ENCODE assay signal across 10 mouse cellular contexts in the genomic region with DNA sequence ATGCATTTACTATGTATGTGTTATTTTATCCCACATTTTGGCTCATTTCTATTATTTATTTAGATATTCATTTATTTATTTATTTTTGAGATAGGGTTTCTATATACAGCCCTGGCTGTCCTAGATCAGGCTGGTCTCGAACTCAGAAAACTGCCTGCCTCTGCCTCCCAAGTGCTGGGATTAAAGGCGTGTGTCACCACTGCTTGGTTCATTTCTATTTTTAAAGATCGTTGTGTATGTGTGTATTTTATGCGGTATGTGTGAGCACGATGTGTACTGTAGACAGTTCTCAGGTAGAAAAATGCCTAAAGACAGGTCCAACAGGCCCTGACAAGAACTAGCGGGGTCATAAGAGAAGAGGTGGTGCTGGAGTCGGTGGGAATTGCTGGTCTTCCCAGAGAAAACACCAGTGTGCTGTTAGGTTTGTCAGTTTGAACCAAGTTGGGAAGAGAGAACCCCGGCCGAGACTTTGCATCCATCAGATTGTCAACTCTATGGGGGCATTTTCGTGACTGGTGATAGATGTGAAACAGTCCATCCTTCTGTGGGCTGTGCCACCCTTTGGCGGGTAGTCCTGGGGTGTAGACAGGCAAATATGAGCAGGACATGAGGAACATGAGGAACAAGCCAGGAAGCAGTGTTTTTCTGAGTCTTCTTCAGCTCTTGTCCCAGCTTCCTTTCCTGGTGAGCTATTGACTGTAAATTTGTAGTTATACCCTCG. TPM values are rescaled to one million over a fixed set of nuclear protein-coding genes. Genes with fewer than 3 reads are reported as not detected.
DNase-seq lines count a peak whose midpoint lies in the region; ATAC-seq and TF ChIP-seq lines count a peak whose summit lies in the region.
"Had no signal": no experiment of that assay in that cellular context is flagged by ENCODE, and none has a peak within 500 bp of the region (broad histone marks: within the 10 kb centered on the region; RNA-seq: fewer than 3 reads in every experiment).

No protein-coding gene starts in this region.

- no peaks in the 10 kb centered on the region for H3K36me3 ChIP-seq in CH12.LX (replicated peaks in 1 of 2; ENCODE audit: control insufficient read depth in 1 of 2, insufficient read depth in 1 of 2, low read length in 1 of 2)
- H3K36me3 ChIP-seq in forebrain, embryonic 15.5 days = no peaks in the 10 kb centered on the region
- H3K36me3 ChIP-seq in liver, embryonic 14.5 days (replicated peaks; ENCODE audit: control insufficient read depth, insufficient read depth, low read depth) = no peaks in the 10 kb centered on the region

- dilution Hi-C loops in CH12.LX (cut with MboI; ENCODE audit: extremely low pct_ligation_motif_present, extremely low pct_unique_long_range_greater_than_20kb, low sequenced_read_pairs) = no loop called here

- 77% methylated on average over 12 of the region's 12 CpGs for WGBS in forebrain, embryonic 15.5 days
- WGBS in liver, embryonic 14.5 days (ENCODE audit: insufficient replicate concordance) = 58% methylated on average over 12 of the region's 12 CpGs

- peak overlapping the region; percentile 38; the same call in 1 of the 2 replicates for H3K27ac ChIP-seq in CH12.LX (ENCODE audit: insufficient read depth, low read depth)
- peak overlapping the region; percentile 36; the same call in 1 of the 2 replicates for H3K27ac ChIP-seq in forebrain, embryonic 15.5 days (replicated peaks)
- H3K27ac ChIP-seq in liver, embryonic 14.5 days = no peak overlapping the region

- H3K79me2 ChIP-seq in CH12.LX (replicated peaks; ENCODE audit: control insufficient read depth, extremely low read depth, insufficient read depth, poor library complexity, severe bottlenecking) = no peaks in the 10 kb centered on the region

- no peak; the same call in 1 of the 2 replicates for TF ChIP-seq EP300 in CH12.LX (IDR thresholded peaks at IDR 0.05; ENCODE audit: low read length)
- no peak for TF ChIP-seq EP300 in liver, embryonic 14.5 days (IDR thresholded peaks at IDR 0.05; ENCODE audit: low read depth)

- no peaks in the 10 kb centered on the region for H3K27me3 ChIP-seq in CH12.LX (replicated peaks)
- H3K27me3 ChIP-seq in forebrain, embryonic 15.5 days = no peaks in the 10 kb centered on the region
- H3K27me3 ChIP-seq in liver, embryonic 14.5 days (ENCODE audit: control insufficient read depth, insufficient read depth, low read length) = no peaks in the 10 kb centered on the region

- in situ Hi-C loops in CH12.LX (cut with MboI; ENCODE audit: low pct_ligation_motif_present, low pct_unique_long_range_greater_than_20kb, low sequenced_read_pairs) = loop anchor here (5.0 kb wide), 1 partner anchor 35 kb away; no protein-coding TSS in a partner anchor

- H3K4me2 ChIP-seq in CH12.LX (ENCODE audit: insufficient read depth, low read depth, poor library complexity, severe bottlenecking) = 0 out of 2 replicates have a peak overlapping the region, but pooled peaks have one; percentile 41
- H3K4me2 ChIP-seq in forebrain, embryonic 15.5 days (replicated peaks) = peak overlapping the region; percentile 56
- H3K4me2 ChIP-seq in liver, embryonic 14.5 days (ENCODE audit: low read depth) = peak overlapping the region; percentile 62

- peaks cover 16 to 47% of the 10 kb centered on the region in 2 experiments for H3K4me1 ChIP-seq in CH12.LX (ENCODE audit: control insufficient read depth in 1 of 2, insufficient read depth in 2 of 2)
- peaks cover 11% of the 10 kb centered on the region for H3K4me1 ChIP-seq in forebrain, embryonic 15.5 days
- H3K4me1 ChIP-seq in liver, embryonic 14.5 days (replicated peaks; ENCODE audit: control insufficient read depth in 2 of 2, insufficient read depth in 2 of 2, low read length in 1 of 2) = peaks cover 2 to 15% of the 10 kb centered on the region in 2 experiments; a peak in 2 of 4 replicates

- H3K9ac ChIP-seq in CH12.LX (ENCODE audit: insufficient read depth, low read depth) = 0 out of 2 replicates have a peak overlapping the region, but pooled peaks have one; percentile 27
- no peak overlapping the region for H3K9ac ChIP-seq in forebrain, embryonic 15.5 days (replicated peaks)
- no peak overlapping the region for H3K9ac ChIP-seq in liver, embryonic 14.5 days (replicated peaks)

- peak; percentile 2 for DNase-seq in embryo, embryonic 11 days
- DNase-seq in embryo, embryonic 10 days (ENCODE audit: low spot score) = no peak
- no peak for DNase-seq in CH12.LX (ENCODE audit: extremely low read depth)
- DNase-seq in liver, embryonic 14.5 days (ENCODE audit: low read depth in 3 of 3, low spot score in 3 of 3) = no peak
- DNase-seq in adrenal gland, postnatal 25 days = no peak
- no peak for DNase-seq in frontal cortex, adult 2 months (ENCODE audit: extremely low spot score in 1 of 2, low spot score in 1 of 2)
- no peak for DNase-seq in spleen, adult 18-20 months
- DNase-seq: layer of hippocampus, postnatal 36 days had no signal

- TF ChIP-seq POLR2A in CH12.LX (IDR thresholded peaks at IDR 0.05; ENCODE audit: low read depth, low read length) = no peak

- H3K4me3 ChIP-seq in CH12.LX (replicated peaks in 1 of 3; ENCODE audit: low read depth in 2 of 3, low read length in 2 of 3, poor library complexity in 1 of 3) = no peak overlapping the region
- peak overlapping the region; percentile 72 for H3K4me3 ChIP-seq in forebrain, embryonic 15.5 days
- no peak overlapping the region for H3K4me3 ChIP-seq in liver, embryonic 14.5 days (ENCODE audit: insufficient read depth in 1 of 2, low read depth in 2 of 2, low read length in 2 of 2)

- no peaks in the 10 kb centered on the region for H3K9me3 ChIP-seq in CH12.LX (replicated peaks; ENCODE audit: low read length)
- H3K9me3 ChIP-seq in forebrain, embryonic 15.5 days = no peaks in the 10 kb centered on the region
- H3K9me3 ChIP-seq in liver, embryonic 14.5 days (ENCODE audit: control insufficient read depth, low read length) = no peaks in the 10 kb centered on the region

- no peak for ATAC-seq in forebrain, embryonic 15.5 days (replicated peaks)
- ATAC-seq in liver, embryonic 14.5 days (ENCODE audit: insufficient read depth) = no peak

- no peak for TF ChIP-seq CTCF in CH12.LX (conservative IDR thresholded peaks at IDR 0.05 in 1 of 2, IDR thresholded peaks at IDR 0.05 in 1 of 2; ENCODE audit: low read depth in 2 of 2, low read length in 2 of 2)
- no peak for TF ChIP-seq CTCF in liver, embryonic 14.5 days (IDR thresholded peaks at IDR 0.05; ENCODE audit: low read depth)

- TF ChIP-seq RAD21 in CH12.LX (IDR thresholded peaks at IDR 0.05; ENCODE audit: low read depth, low read length) = no peak

TF ChIP-seq in CH12.LX, 34 proteins besides CTCF, POLR2A, EP300 and RAD21:
- TF ChIP-seq BHLHE40 (IDR thresholded peaks at IDR 0.05; ENCODE audit: low read depth, low read length) (no peak), MXI1 (IDR thresholded peaks at IDR 0.05; ENCODE audit: low read depth, low read length) (no peak), MAZ (IDR thresholded peaks at IDR 0.05; ENCODE audit: low read depth, low read length) (no peak), MEF2A (IDR thresholded peaks at IDR 0.05; ENCODE audit: borderline replicate concordance, low read depth, low read length) (peak; percentile 22; the same call in 1 of the 2 replicates), NRF1 (IDR thresholded peaks at IDR 0.05; ENCODE audit: low read depth, low read length) (no peak), IRF4 (IDR thresholded peaks at IDR 0.05; ENCODE audit: low read depth, low read length) (0 out of 2 replicates have a peak, but pooled peaks have one; percentile 4), JUND (conservative IDR thresholded peaks at IDR 0.05; ENCODE audit: low read depth, low read length) (no peak), ZNF384 (IDR thresholded peaks at IDR 0.05; ENCODE audit: low read depth, low read length) (no peak), ZMIZ1 (IDR thresholded peaks at IDR 0.05; ENCODE audit: low read depth, low read length) (no peak)

RNA-seq across cellular contexts. Expression of a gene that starts 8.3 kb away (rescaled TPM):
- not detected in 2 replicates for total RNA-seq in CH12.LX (2012; rRNA removed)
- not detected in 2 replicates for total RNA-seq in CH12.LX (2014; rRNA removed)
- polyA plus RNA-seq in CH12.LX (2012; ENCODE audit: insufficient read length, low read depth) = not detected in 2 replicates
- polyA plus RNA-seq in forebrain, embryonic 15.5 days (2015; fragmentation: Nextera tagmentation; extraction: Ambion mirVana) = not detected in 2 replicates
- 0.04 and 0.09 TPM in 2 replicates for polyA plus RNA-seq in liver, embryonic 14.5 days (2012; rRNA removed)
- polyA plus RNA-seq in liver, embryonic 14.5 days (2014; fragmentation: Nextera tagmentation; extraction: Ambion mirVana) = 0.09 and 0.25 TPM in 2 replicates
- not detected in 2 replicates for total RNA-seq in adrenal gland, postnatal 25 days (2021)
- polyA plus RNA-seq in frontal cortex, adult 2 months (2012; rRNA removed) = 0.08 TPM in 1 of 2 replicates, not detected in the other
- total RNA-seq: layer of hippocampus, postnatal 36 days had no signal

RNA-seq across cellular contexts. Expression of a gene that starts 28.8 kb away (rescaled TPM):
- not detected in 2 replicates for total RNA-seq in CH12.LX (2012; rRNA removed)
- total RNA-seq in CH12.LX (2014; rRNA removed) = not detected in 2 replicates
- not detected in 2 replicates for polyA plus RNA-seq in CH12.LX (2012; ENCODE audit: insufficient read length, low read depth)
- not detected in 2 replicates for polyA plus RNA-seq in forebrain, embryonic 15.5 days (2015; fragmentation: Nextera tagmentation; extraction: Ambion mirVana)
- polyA plus RNA-seq in liver, embryonic 14.5 days (2012; rRNA removed) = not detected in 2 replicates
- not detected in 2 replicates for polyA plus RNA-seq in liver, embryonic 14.5 days (2014; fragmentation: Nextera tagmentation; extraction: Ambion mirVana)
- total RNA-seq in adrenal gland, postnatal 25 days (2021) = not detected in 2 replicates
- polyA plus RNA-seq in frontal cortex, adult 2 months (2012; rRNA removed) = not detected in 2 replicates
- total RNA-seq: layer of hippocampus, postnatal 36 days had no signal
- polyA plus RNA-seq: cortical plate, adult 2 months had no signal

RNA-seq across cellular contexts. Expression of a gene that starts 28.8 kb away (rescaled TPM):
- total RNA-seq in CH12.LX (2012; rRNA removed) = not detected in 2 replicates
- total RNA-seq in CH12.LX (2014; rRNA removed) = not detected in 2 replicates
- not detected in 2 replicates for polyA plus RNA-seq in CH12.LX (2012; ENCODE audit: insufficient read length, low read depth)
- polyA plus RNA-seq in forebrain, embryonic 15.5 days (2015; fragmentation: Nextera tagmentation; extraction: Ambion mirVana) = not detected in 2 replicates
- 0.08 and 0.18 TPM in 2 replicates for polyA plus RNA-seq in liver, embryonic 14.5 days (2012; rRNA removed)
- polyA plus RNA-seq in liver, embryonic 14.5 days (2014; fragmentation: Nextera tagmentation; extraction: Ambion mirVana) = 0.13 TPM in 1 of 2 replicates, not detected in the other
- not detected in 2 replicates for total RNA-seq in adrenal gland, postnatal 25 days (2021)
- not detected in 2 replicates for polyA plus RNA-seq in frontal cortex, adult 2 months (2012; rRNA removed)
- total RNA-seq: layer of hippocampus, postnatal 36 days had no signal
- polyA plus RNA-seq: cortical plate, adult 2 months had no signal
